Mouse (Mus musculus) thymus, postnatal 4 days (tissue): ENCODE results near the gene Map3k12.

Experiments
- DNase-seq: peaks from one replicate; pipeline ENCODE4 v3.0.0; 2021

Gene Map3k12

DNA sequence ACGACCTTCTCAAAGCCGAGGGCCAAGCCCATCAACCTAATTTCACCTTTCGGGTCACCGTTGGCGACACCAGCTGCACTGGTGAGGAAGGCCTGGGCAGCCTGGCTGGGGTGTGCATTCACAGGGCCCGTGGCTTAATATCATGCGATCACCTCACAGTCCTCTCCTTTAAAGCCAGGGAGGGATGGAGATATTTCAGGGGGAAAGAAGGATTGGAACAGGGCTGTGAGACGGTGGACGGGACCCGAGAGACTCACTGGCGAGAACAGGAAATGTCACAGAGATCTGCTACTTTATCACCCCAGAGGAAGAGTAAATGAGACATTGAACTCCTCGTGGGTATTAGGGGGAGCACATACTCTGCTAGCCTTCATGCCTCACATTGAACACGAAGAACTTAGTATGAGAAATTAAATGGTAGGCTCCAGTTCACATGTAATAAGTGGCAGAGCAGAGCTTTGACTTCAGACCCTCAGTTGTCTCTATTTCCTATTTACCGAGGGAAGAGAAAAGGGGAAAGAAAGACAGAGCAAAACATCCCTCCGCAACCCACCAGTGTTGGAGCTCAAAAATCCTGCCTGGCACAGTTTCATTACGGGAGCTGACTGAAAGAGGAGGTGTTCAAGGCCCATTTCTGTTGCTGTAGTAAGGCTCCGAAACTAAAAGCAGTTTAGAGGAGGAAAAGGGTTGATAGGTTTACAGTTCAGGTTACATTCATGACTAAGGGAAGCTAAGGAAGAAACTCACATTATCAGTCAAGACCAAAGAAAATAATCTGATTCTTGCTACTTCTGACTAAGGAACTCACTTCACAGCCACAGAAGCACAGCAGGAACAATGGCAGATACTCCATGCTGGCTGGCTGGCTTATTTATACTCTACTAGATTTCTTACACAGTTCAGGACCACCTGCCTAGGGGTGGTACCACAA is 2.6 kb upstream of the Map3k12 start:
- peak; percentile 23 for DNase-seq

DNA sequence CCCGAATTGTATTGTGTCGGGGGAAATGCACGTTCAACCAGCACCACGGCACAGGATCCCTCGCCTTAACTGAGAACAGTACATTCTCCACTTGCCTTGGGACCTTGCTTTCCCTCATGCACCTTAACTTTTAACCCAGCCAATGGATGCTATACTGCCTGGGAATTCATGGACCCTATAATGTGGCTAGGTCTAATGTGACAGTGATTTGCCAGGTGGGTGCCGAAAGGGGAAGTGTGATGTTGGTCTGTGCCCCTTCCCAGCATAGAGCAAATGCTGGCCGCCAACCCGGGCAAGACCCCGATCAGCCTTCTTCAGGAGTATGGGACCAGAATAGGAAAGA is 2.0 kb upstream of the Map3k12 start:
- DNase-seq: no peak

DNA sequence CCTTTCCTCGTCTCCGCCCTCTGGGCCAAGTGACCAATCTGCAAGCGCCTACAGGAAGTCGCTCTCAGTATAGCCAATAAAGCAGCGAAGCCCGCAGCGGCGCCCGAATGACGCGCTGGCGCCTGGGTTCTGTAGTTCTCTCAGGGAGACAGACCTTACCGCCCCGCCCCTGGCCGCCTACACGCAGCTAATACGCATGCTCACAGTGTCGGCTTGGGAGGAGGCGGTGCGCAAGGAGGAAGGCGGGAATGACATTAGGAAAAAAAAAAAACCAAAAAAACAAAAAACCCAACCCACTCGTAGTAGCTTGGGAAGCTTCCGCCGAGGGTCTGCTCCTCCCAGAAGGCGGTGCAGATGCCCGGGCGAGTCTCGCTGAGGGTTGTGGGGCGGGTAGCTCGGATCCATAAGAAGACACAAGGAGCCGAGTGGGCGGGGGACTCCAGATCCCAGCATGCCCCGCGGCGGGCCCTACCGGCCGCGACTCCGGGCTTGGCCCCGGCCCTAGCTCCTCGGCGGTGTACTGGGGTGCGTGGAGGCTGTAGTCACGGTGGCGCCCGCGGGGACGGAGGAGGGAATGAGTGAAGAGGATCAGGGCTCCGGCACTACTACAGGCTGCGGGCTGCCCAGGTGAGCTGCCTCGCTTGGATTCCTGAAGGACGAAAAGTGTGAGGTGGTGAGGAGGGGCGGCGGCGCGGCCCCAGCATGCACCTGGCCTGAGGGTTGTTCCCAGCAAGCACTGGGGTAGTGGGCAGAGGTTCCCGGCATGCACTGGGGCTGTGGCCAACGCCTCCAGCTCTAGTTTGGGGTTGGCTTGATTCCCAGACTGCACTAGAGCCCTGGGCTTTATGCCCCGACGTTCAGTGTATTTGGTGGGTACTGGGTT is 1.4 kb upstream of the Map3k12 start, which contains the start of gene Tarbp2:
Gene Tarbp2, plus strand, starts transcription at position 217 of the 883 bp plus-strand sequence.
- peak; percentile 97 for DNase-seq

DNA sequence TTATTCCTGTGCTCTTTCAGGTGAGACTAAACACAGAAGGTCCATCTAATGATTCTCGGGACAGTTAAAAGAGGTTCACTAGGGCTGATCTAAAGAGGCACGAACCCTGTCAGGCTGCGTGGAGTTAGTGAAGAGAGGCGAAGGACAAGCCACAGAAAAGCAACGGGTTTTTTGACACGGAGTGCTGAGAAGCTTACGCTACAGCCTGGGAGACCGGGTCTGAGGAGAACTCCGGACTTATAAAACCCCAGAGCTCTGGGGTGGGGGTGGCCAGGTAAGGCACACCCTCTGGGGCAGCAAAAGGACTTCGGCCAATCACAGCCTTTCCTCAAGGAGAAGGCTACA is 739 bp upstream of the Map3k12 start:
- no peak for DNase-seq

DNA sequence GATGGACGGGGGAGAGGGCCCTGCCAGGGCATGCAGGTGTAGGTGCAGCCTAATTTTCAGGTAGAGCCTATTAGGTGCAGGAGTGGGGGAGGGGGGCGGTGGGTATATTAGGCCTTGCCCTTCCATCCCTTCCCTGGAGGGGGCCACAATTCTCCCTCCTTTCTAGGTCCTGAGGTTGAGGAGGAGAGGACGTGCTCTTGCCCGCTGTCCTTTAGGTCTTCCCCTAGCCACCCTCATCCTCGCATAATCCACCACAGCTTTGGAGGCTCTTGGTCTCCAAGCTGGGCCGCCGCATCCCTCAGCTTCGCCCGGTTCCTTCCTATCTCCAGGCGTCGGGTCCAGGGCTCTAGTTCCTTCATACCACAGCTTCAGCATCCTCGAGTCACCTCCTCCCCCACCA is 571 bp downstream of the Map3k12 start:
- no peak for DNase-seq

DNA sequence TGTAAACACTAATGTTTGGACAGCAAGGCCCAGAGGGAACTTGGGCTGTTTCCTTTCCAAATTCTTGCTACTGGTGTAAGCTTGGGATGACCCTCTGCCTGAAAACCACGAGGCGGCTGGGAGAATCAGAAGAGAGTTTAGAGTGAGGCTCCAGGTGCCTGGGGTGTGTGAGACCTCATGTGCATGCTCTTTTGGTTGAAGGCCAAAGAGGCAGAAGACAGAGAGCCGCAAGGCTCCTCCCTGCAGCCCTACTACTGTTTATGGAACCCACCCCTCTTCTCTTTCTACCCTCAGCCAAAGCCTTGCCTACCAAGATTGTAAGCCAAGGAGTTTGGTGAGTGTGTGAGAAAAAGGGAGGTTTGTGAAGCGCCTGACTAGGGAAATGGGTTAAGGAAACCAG is 1.1 kb downstream of the Map3k12 start:
- DNase-seq: no peak

DNA sequence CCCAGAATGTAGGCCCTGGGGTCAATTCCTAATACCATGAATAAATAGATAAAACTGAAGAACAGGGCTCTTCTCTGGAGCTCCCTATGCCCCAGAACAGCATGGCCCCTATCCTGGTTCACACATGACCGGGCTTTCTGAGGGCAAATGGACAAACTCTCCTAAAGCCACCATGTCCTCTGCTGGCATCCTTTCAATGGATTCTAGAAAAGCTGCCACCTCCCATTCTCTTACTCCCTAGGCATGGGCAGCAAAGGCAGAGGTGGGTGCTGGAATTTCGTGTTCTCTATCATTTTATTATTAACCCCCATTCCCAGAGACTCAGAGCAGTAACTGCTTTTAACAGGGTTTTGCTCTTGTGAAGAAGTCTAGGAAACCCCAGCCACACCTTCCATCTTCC is 1.6 kb downstream of the Map3k12 start:
- no peak for DNase-seq

DNA sequence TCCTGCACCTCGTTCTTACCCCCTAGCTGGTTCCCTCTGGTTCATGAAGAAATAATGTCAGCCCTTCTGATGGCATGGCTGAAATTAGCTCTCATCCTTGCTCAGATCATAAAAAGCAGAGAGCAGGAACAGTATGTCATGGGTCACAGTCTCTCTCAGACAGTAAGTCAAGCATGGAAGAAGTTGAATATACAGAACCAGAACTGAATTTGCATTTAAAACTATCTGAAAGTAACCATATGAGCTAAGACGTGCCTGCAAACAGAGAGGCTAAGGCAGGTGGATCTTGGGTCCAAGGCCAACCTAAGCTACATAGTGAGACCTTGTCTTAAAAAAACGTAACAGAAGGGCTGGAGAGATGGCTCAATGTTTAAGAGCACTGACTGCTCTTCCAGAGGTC is 3.9 kb downstream of the Map3k12 start:
- no peak for DNase-seq

DNA sequence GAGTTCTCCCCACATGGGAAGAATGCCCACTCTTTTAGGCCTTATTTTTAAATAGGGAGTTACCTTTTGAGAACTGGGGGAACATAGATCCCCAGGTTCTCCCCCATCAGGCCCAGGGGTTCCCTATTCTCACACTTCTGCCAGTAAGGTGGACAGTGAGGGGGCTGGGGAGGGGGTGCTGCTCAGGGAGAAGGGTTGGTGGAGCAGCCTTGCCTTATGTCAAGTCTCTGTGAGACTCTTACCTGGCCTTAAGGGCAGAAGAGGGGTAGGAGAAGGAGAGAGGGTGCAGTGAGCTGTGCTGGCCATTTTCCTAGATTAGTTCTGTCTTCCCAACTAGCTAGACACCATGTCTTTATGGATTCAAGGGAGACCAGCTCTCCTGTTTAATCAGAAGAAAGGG is 4.4 kb downstream of the Map3k12 start:
- DNase-seq: no peak

DNA sequence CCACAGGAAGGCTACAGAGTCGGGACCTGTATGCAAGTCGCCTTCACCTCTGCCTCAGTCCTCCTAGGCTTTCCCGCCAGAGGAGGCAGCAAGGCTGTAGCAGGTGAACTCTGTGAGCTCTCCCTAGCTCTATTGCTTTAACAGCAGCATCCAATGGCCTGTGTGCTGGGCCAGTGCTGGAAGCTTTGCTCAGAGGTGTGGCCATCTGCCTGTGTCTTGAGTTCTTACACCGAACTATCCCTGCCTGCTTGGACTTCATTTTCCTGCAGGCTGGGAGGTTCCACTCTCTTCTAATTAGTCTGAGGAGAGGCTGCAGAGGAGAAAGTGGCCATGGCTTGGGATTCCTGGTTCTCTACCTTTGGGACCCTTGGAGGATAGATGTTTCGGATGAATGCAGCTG is 4.9 kb downstream of the Map3k12 start:
- DNase-seq: no peak

DNA sequence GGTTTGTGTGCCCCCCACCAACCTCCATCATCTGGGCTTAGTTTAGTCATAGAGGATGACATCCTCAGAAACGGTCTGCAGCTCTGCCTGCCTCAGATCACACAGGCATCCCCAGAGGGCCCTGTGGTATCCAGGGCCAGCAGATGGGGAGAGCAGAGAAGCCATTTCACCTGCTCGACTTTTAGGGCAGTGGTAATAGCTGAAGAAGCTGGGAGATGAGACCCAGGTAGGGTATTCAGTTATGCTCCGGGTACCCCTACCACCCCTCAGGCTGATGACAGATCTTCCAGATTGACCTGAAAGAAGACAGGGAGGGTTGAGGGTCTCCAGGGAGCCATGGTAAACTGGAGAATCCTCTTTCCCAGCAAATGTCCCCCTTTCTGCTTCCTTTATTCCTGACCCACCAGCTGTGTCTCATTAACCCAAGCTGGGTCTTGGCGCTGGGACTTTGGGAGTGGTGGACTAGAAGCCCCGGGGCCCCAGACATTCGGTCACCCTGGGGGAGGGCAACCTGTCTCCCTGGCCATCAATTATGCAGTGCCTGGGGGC is 5.5 kb downstream of the Map3k12 start:
- DNase-seq: no peak

DNA sequence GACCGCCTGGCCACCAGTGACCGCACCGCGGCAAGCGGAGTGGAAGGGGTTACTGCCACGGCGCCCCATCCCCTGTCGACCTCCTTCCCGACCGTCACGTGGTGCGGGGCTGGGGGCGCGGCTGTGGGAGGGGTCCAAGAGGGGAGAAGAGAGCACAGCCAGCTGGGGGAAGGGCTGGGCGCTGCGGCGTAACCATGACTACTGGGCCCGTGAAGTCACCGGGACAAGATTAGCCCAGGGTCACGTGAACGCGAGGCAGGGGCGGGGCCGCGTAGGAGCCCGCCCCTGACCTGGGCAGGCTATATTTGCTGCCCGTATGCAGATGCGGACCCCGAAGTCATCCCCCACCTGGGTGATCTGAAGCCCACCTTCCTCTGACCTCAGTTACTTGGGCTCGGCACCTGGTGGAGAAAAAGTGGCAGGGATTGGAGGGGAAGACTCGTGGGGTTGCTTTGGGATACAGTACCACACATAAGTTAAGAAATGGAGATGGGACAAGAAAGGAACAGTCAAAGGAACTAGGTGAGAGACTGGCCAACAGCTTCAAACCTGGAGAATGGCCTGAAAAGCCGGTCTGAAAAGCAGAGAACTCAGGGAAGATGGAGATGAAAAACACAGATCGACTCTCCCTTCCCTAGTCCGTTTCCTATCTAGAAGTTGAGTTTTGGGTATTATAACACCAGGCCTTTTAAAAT is 6.1 kb downstream of the Map3k12 start:
- peak; percentile 85 for DNase-seq

DNA sequence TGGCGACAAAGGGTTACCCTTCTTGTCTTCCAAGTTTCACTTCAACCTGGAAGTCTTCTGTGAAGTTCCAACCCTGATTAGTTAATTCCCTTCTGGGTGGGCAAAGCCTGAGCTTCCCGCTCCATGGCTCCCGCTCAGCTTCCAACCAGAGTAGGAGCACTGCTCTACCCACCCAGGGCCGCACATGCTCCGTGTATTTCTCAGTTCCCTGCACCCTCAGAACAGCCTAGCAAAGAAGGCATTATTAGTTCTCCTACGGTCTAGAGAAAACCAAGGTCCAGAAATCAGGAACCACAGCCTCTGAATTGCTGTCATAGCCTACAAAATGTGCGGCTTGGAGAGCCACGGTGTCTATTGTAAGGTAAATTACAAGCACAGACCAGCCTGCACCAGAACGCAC is 6.8 kb downstream of the Map3k12 start:
- no peak for DNase-seq

DNA sequence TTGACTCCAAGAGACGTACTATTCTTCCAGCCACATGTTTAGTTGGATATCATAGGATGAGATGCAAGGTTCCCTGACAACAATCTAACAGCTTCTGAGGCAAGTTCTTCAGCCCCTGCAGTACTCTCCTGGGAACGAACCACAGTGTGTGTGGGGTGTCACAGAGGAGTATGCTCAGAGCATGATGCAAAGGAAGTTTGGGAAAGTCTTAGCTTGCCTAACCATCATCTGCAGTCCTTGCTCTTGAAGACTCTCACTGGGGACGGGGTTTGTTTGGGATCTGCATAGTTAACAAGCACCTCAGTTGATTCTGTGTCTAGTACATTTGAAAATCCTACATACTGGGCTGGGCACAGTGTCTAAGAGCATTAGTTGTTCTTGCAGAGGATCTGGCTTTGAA is 8.5 kb downstream of the Map3k12 start:
- no peak for DNase-seq

DNA sequence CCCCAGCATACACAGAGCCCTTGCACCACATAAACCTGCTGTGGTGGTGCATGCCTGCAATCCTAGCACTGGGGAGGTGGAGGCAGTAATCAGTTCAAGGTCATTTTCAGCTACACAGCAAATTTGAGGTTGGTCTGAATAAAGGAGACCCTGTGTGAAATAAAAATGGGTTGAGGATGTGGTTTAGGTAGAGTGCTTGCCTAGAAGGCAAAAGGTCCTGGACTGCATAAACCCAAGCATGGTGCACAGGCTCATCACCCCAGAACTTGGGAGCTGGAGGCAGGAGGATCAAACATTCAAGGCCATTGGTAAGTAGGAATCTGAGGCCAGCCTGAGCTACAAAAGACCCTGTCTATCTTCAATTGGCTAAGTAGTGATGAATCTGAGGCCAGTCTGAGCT is 9.3 kb downstream of the Map3k12 start:
- DNase-seq: no peak

DNA sequence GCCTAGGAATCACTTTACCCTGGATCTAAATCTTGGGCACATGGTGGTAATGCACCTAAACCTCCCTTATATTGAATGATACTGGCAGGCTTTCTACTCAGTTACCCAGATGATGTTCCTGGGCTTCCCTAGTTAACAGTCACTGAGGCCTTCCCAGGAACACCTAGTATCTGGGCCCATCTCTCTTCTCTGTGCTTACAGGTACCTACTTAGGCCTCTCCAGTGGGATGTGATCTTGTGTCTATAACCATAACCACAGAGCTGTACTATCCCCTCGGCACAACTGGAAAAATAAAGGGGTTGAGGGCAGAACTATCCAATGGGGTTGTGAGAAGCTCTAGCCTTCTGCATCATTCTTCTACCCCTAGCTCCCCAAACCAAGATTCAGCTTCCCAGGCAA is 10.0 kb downstream of the Map3k12 start:
- DNase-seq: no peak

DNA sequence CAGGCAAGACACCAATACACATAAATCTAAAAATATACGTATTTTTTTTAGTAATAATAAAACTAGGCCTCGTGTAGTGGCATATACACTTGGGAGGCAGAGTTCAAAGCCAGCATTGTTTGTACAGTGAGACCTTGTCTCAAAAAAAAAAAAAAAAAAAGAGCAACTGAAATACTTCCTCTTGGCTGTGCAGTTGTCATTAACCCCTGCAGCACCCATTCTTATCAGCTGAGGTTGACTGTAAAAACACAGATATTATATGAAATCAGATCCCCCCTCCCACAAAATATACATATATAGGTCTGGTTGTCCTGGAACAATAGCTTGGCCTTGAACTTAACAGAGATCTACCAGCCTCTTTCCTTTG is 10.4 kb downstream of the Map3k12 start:
- no peak for DNase-seq

DNA sequence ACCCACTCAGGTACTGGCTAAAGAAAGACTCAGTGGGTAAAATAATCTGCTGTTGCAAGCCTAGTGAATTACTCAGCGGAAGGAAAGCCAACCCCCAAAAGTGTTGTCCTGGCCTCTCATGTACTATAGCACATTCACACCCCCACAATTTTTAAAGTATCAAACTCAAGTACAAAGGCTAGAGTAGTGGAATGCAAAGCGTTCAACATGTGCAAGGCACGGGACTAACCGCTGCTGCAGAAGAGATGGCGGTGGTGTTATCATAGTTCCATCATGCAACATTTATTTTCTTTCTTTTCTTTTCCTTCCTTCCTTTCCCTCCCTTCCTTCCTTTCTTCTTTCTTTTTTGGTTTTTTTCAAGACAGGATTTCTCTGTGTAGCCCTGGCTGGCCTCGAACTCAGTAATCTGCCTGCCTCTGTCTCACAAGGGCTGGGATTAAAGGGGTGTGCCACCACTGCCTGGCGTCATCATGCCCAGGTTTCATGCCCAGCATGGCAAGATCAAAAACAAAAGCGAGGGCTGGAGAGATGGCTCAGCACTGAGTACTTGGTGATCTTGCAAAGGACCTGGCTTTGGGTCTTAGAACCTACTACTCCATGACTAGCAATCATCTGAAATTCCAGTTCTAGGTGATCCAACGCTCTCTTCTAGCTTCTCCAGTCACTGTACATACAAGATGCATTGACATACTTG is 10.9 kb downstream of the Map3k12 start:
- DNase-seq: no peak

DNA sequence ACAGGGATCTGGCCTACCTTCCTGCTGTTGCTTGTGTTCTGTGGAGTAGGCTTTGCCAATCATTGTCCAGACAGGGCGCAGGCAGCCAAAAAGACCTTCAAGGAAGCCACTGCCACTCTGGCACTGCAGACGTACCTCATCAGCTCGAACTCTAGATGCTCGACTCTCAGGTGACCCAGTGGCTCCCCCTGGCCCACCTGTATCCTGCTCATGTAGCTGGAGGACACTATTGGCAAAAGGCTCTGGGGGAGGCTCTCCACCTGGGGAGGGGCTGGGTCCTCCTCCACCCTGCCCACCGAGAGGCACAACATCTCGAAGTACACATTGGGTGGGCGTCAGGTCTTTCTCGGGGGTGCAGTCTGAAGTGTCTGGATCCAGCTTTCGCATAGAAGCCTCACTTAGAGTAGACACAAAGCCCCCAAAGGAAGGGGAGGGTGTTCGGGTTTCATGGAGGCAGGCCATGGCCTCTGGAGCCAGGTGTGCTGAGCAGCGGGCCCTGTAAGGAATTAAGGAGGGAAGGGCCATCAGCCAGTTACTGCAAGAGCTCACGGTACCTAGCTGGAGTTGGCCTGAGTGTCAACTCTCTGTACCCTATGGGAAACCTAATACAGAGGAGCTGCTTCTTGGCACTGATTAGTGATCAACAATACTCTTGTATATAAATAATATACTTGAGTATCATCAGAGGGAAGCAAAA is 11.6 kb downstream of the Map3k12 start:
- no peak for DNase-seq

DNA sequence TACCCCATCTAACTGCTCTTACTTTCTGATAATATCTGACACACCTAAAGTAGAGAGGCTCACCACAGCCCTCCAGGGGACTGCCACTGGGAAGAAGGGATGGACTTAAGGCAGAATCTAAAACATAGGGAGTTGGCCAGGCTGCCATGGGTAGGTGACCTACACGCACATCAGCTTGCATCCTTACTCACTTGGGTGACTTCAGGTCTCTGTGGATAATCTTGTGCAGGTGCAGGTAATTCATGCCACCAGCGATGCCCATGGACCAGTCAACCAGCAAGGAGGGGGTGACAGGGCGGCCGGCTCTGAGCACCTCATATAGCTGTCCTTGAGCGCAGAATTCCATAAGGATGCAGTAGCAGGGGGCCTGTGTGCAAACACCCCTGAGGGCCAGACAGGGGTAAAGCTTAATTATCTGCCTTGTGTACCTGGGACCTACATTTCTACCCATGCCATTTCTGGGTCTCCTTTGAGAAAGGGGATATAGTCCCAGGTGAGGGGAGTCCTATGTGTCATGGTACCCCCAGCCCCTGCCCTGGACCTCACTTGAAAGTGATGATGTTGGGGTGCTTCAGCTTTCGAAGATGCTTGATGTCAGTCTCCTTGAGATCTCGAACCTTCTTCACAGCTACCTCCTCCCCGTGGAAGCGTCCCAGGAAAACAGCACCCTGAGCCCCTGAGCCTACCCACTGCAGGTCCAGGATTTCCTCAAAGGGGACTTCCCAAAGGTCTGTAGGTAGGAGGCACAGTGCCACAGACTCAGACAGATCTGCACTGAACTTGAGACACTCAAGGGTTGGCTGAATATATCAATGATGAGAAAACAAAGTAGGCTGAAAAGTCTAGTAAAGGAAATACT is 12.7 kb downstream of the Map3k12 start:
- no peak for DNase-seq

DNA sequence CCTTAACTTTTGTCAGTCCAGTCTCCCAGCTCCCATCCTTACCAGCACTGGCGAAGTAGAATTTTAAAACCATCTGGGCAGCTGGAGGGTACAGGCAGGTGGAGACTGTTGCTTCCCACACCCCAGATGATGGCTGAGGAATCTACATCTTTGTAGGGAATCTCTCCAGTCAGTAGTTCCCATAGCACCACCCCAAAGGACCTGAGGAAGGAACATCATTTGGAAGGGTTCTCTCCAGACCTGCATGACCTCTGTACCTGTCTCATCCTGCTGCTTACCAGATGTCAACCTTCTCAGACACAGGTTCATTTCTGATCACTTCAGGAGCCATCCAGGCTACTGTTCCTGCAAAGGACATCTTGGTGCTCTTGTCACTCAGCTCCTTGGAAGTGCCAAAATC is 13.4 kb downstream of the Map3k12 start, which contains the start of gene Gm10337:
Gene Gm10337, plus strand, starts transcription at position 276 of the 400 bp plus-strand sequence.
- no peak for DNase-seq
